Mouse (Mus musculus) liver, embryonic 14.5 days (tissue): ENCODE data around the gene Pcgf2.

Source experiments
- CTCF ChIP-seq: IDR thresholded peaks from 2 replicates; pipeline ENCODE4 v1.5.1; 2016; ENCODE audit warnings: antibody characterized with exemption, low read depth, control low read depth
- EP300 ChIP-seq: IDR thresholded peaks from 2 replicates; pipeline ENCODE4 v1.6.1; 2016; ENCODE audit warnings: antibody characterized with exemption, low read depth

DNA sequence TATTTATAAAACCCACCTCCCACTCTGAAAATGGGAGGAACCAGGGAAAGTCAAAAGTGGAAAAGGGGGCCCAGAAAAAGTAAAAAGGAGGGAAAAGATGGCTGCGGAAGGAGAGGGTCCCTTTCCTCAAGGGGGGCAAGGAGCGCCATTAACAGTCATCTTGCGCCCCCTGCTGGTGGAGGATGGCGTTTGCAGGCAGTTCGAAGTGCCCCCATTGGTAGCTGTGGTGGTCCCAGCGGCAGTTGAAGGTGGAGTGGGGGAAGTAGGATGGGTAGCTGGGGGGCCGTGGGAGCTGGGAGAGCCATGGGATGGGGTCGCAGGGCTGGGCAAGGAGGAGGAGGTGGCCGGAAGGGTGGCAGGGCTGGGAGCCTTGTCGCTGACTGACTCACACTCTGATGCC, 10.4 kb downstream of the Pcgf2 start:
- TF ChIP-seq CTCF, result peak; percentile 97
- no peak for TF ChIP-seq EP300
